Mouse (Mus musculus): ENCODE results near the gene Adprm. TPM values are rescaled to one million over a fixed set of nuclear protein-coding genes. Genes with fewer than 3 reads are reported as not detected.

The Adprm gene
- total RNA-seq, 2 experiments from 2014 or later = 21.1 to 25.7 TPM

Small RNAs within 50 kb of the gene (microRNA-seq; reads per million reads assigned to microRNA genes)
- gene Mir6923 (ENCODE audit: borderline number of aligned reads in 2 of 2) = 0 reads per million in 2 experiments

Other genes starting within 250 kb of the Adprm start
- gene Pirt, start 140.6 kb downstream of the Adprm start, total RNA-seq (2021) = 1 to 10 TPM; 7.5 to 9.9 TPM
- not detected for gene Tmem238l, start 96.0 kb downstream of the Adprm start, total RNA-seq (2021)
- gene Tmem220, start 27.4 kb downstream of the Adprm start, total RNA-seq (2021) = 1 to 10 TPM; 4.9 to 8.9 TPM
- gene Sco1, start 76 bp upstream of the Adprm start, total RNA-seq (2021) = 10 to 100 TPM; 19.7 to 22.1 TPM
- under 1 TPM; 0.06 to 0.07 TPM for gene Myh3, start 25.7 kb upstream of the Adprm start, total RNA-seq (2021)
- 1 to 10 TPM in 1 of 2 experiments, not detected in 1; 5.2 TPM for gene Myh2, start 118.4 kb upstream of the Adprm start, total RNA-seq (2021)
- 1 to 10 TPM in 1 of 2 experiments, under 1 TPM in 1; 0.03 to 7.7 TPM for gene Myh1, start 147.5 kb upstream of the Adprm start, total RNA-seq (2021)
- gene Myh4, start 185.4 kb upstream of the Adprm start, total RNA-seq (2021) = 1 to 10 TPM in 1 of 2 experiments, not detected in 1; 1.4 TPM
- under 1 TPM in 1 of 2 experiments, not detected in 1; 0.10 TPM for gene Myh8, start 224.5 kb upstream of the Adprm start, total RNA-seq (2021)